Mouse (Mus musculus) megakaryocyte-erythroid progenitor cell, adult 5-6 weeks (primary cell): ENCODE results near the gene Araf. TPM values are rescaled to one million over a fixed set of nuclear protein-coding genes. Genes with fewer than 3 reads are reported as not detected.
"Not testable (repeated sequence)": the region's sequence is repeated elsewhere in the genome, so short reads cannot be mapped to it uniquely, and the experiment has no call there.

Experiments
- ATAC-seq: replicated peaks from 2 replicates; pipeline ENCODE4 v1.8.0; 2016; ENCODE audit warnings: mild to moderate bottlenecking, inconsistent platforms; ENCODE audit not compliant: severe bottlenecking, poor library complexity, low FRiP score, low TSS enrichment
- total RNA-seq, 2 experiments: library from RNA; stranded (forward) in 1 of 2; stranded (reverse) in 1 of 2; fragments of 200-1000, 215-1000 nt in 1 of 2; fragments of >200 nt in 1 of 2; fragmentation: Nextera tagmentation in 1 of 2; gene quantifications; 2 replicates each; pipeline ENCODE4 v1.2.3; 2014 to 2017

Araf gene
- total RNA-seq (2014; fragmentation: Nextera tagmentation) (101 and 125 TPM in 2 replicates), total RNA-seq (2017) (33.5 and 40.7 TPM in 2 replicates)

- ATAC-seq = peak; percentile 53; the same call in 1 of the 2 replicates
Observed at GRCm38 (mm10) chrX:20797681-20798080, at the start of gene Araf. Gene Araf, plus strand, starts transcription at chrX:20797814.

- no peak for ATAC-seq
Observed at GRCm38 (mm10) chrX:20748829-20749228, 48.8 kb upstream of the Araf start.

GRCm38 (mm10) chrX:20761201-20761600, 36.4 kb upstream of the Araf start:
- no peak for ATAC-seq

GRCm38 (mm10) chrX:20770697-20771381, 26.8 kb upstream of the Araf start:
- peak; percentile 77; the same call in 1 of the 2 replicates for ATAC-seq

GRCm38 (mm10) chrX:20771666-20772065, 25.9 kb upstream of the Araf start:
- no peak for ATAC-seq

- no peak for ATAC-seq
Observed at GRCm38 (mm10) chrX:20775271-20776016, 22.2 kb upstream of the Araf start.

- no peak for ATAC-seq
Observed at GRCm38 (mm10) chrX:20777619-20778018, 20.0 kb upstream of the Araf start.

- ATAC-seq = no peak
Observed at GRCm38 (mm10) chrX:20787309-20787708, 10.3 kb upstream of the Araf start.

- ATAC-seq = no peak
Observed at GRCm38 (mm10) chrX:20792417-20792816, 5.2 kb upstream of the Araf start.

GRCm38 (mm10) chrX:20793230-20793629, 4.4 kb upstream of the Araf start:
- no peak for ATAC-seq

- no peak for ATAC-seq
Observed at GRCm38 (mm10) chrX:20794229-20794628, 3.4 kb upstream of the Araf start.

GRCm38 (mm10) chrX:20798141-20798796, 655 bp downstream of the Araf start:
- peak; percentile 98 for ATAC-seq

- no peak for ATAC-seq
Observed at GRCm38 (mm10) chrX:20798797-20799147, 1.2 kb downstream of the Araf start.

GRCm38 (mm10) chrX:20801456-20801855, 3.8 kb downstream of the Araf start:
- ATAC-seq = no peak

GRCm38 (mm10) chrX:20804301-20804700, 6.7 kb downstream of the Araf start:
- not testable (repeated sequence) for ATAC-seq

GRCm38 (mm10) chrX:20806295-20806694, 8.7 kb downstream of the Araf start:
- ATAC-seq = no peak

GRCm38 (mm10) chrX:20816974-20817373, 19.4 kb downstream of the Araf start:
- no peak for ATAC-seq

GRCm38 (mm10) chrX:20819204-20819628, 21.6 kb downstream of the Araf start:
- peak; percentile 98 for ATAC-seq

- ATAC-seq = peak; percentile 91
Observed at GRCm38 (mm10) chrX:20819708-20820426, 22.3 kb downstream of the Araf start.

GRCm38 (mm10) chrX:20828934-20829333, 31.3 kb downstream of the Araf start:
- ATAC-seq = no peak
